Mouse (Mus musculus) inflammation-experienced regulatory T-cells, adult 6 months (primary cell): Measurements from ENCODE around the gene Apoc2. TPM values are rescaled to one million over a fixed set of nuclear protein-coding genes. Genes with fewer than 3 reads are reported as not detected.

Source experiments
- ATAC-seq: one replicate; pipeline ENCODE4 v1.8.0; 2017
- polyA plus RNA-seq, 3 experiments: library from polyadenylated mRNA; unstranded; fragments of 100-300 nt; shearing (Covaris generic); gene quantifications; one replicate each; pipeline ENCODE4 v1.2.1; 2017

Gene Apoc2
- polyA plus RNA-seq, 3 experiments from 2014 or later: not detected

DNA sequence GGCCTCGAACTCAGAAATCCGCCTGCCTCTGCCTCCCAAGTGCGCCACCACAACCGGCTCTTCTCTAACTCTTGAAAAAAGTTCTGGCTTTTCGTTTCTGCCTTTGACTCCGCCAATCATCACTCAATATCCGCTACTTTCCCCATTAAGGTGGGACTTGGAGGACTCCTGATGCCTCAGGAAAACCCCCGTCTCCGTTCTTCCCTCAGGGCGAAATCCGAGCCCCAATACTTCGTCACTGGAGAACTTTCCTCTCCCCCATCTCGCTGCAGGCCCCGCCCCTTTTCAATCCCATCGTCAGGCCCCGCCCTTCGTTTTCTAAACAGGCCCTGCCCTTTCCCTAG is 49.6 kb downstream of the Apoc2 start:
- ATAC-seq: no peak

DNA sequence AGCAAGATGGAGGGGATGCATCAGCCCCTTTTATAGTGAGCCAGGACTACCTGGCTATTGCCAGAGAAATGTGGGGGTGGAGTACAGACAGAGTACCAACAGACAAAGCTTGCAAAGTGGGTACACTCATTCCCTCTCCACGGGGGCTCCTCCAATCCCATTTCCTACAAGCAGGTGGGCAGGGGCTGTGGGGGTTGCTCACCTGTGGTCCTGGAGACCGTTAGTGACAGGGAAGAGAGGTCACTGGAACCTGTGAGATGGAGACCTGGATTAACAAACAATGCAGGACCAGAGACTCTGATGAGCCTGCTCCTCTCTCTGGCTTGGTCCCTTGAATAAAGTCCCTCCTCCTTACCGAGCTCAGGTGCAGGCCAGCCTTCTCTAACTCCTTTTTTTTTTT is 50.0 kb downstream of the Apoc2 start:
- ATAC-seq: no peak

DNA sequence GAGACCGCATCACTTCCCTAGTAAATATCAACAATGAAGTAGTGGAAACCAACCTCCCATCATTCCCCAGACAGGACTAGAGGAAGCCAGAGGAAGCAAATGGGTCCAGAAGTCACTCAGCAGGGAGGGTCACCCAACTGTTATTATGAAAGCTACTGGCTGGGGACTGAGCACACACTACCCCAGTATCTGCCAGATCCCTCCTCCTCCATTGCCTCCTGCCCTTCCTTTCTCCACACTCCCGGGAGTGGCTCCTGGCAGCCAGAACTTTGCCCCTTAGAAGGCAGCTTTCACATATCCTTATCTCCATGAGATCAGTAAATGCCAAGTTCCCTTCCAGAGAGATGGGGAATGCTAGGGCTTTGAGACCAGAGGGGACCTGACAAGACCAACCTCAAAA is 54.3 kb downstream of the Apoc2 start:
- ATAC-seq: no peak

DNA sequence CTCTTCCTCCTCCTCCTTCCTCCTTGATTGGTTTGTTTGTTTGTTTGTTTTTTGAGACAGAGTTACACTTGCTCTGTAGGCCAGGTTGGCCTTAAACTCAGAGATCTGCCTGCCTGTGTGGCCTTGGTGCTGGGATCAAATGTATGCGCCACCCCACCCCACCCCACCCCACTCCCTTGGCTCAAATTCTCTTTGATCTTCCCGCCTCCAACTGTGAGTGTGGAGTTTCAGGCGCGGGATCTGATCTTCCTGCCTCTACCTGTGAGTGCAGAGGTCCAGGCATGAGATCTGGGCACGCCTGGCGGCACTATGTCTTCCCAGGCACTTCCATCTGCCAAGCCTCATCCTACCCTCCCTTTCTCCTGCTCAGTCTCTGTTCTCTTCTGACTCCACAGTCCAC is 55.5 kb downstream of the Apoc2 start:
- no peak for ATAC-seq

Other genes with a start within 250 kb of the Apoc2 start
- 1 to 10 TPM in 1 of 3 experiments, under 1 TPM in 2; 0.87 to 1.3 (median 0.89) TPM for gene Mark4, start 219.1 kb downstream of the Apoc2 start, polyA plus RNA-seq
- not detected for gene Exoc3l2, start 214.6 kb downstream of the Apoc2 start, polyA plus RNA-seq
- gene Bloc1s3, start 169.6 kb downstream of the Apoc2 start, polyA plus RNA-seq: under 1 TPM; 0.63 to 0.99 (median 0.65) TPM
- gene Trappc6a, start 169.5 kb downstream of the Apoc2 start, polyA plus RNA-seq: 10 to 100 TPM; 24.6 to 47.8 (median 43.3) TPM
- gene Nkpd1, start 160.1 kb downstream of the Apoc2 start, polyA plus RNA-seq: not detected
- gene Ppp1r37, start 114.9 kb downstream of the Apoc2 start, polyA plus RNA-seq: 1 to 10 TPM; 2.5 to 5.3 (median 2.8) TPM
- gene Zfp296, start 100.7 kb downstream of the Apoc2 start, polyA plus RNA-seq: 1 to 10 TPM in 2 of 3 experiments, under 1 TPM in 1; 0.87 to 2.3 (median 2.0) TPM
- gene Gemin7, start 100.3 kb downstream of the Apoc2 start, polyA plus RNA-seq: 100 to 1,000 TPM in 1 of 3 experiments, 10 to 100 TPM in 2; 77.6 to 107 (median 89.0) TPM
- 10 to 100 TPM in 1 of 3 experiments, 1 to 10 TPM in 2; 8.1 to 10.8 (median 9.8) TPM for gene Clasrp, start 73.5 kb downstream of the Apoc2 start, polyA plus RNA-seq
- 10 to 100 TPM; 11.2 to 18.9 (median 17.4) TPM for gene Relb, start 48.5 kb downstream of the Apoc2 start, polyA plus RNA-seq
- gene Clptm1, start 12.9 kb downstream of the Apoc2 start, polyA plus RNA-seq: 10 to 100 TPM; 21.4 to 44.1 (median 27.2) TPM
- not detected for gene Gm44805, start 3.5 kb upstream of the Apoc2 start, polyA plus RNA-seq
- gene Apoc4, start 3.5 kb upstream of the Apoc2 start, polyA plus RNA-seq: 1 to 10 TPM in 2 of 3 experiments, not detected in 1; 1.0 to 1.4 TPM
- gene Apoc1, start 14.7 kb upstream of the Apoc2 start, polyA plus RNA-seq: 1 to 10 TPM in 1 of 3 experiments, not detected in 2; 1.2 TPM
- gene Apoe, start 21.2 kb upstream of the Apoc2 start, polyA plus RNA-seq: 10 to 100 TPM in 2 of 3 experiments, 1 to 10 TPM in 1; 8.7 to 11.9 (median 10.6) TPM
- 10 to 100 TPM in 1 of 3 experiments, 1 to 10 TPM in 2; 7.3 to 10.5 (median 8.0) TPM for gene Tomm40, start 37.5 kb upstream of the Apoc2 start, polyA plus RNA-seq
- 1 to 10 TPM in 1 of 3 experiments, under 1 TPM in 1, not detected in 1; 0.13 to 1.0 TPM for gene Nectin2, start 72.5 kb upstream of the Apoc2 start, polyA plus RNA-seq
- gene Bcam, start 93.1 kb upstream of the Apoc2 start, polyA plus RNA-seq: 1 to 10 TPM; 1.1 to 2.3 (median 1.2) TPM
- under 1 TPM in 1 of 3 experiments, not detected in 2; 0.68 TPM for gene Cblc, start 118.9 kb upstream of the Apoc2 start, polyA plus RNA-seq
- 10 to 100 TPM; 13.6 to 19.9 (median 18.5) TPM for gene Bcl3, start 144.8 kb upstream of the Apoc2 start, polyA plus RNA-seq
- gene Gm19345, start 174.1 kb upstream of the Apoc2 start, polyA plus RNA-seq: not detected
- under 1 TPM in 2 of 3 experiments, not detected in 1; 0.55 to 0.59 TPM for gene Ceacam16, start 183.4 kb upstream of the Apoc2 start, polyA plus RNA-seq
- gene Ceacam19, start 210.0 kb upstream of the Apoc2 start, polyA plus RNA-seq: not detected
- 10 to 100 TPM; 14.2 to 23.8 (median 19.6) TPM for gene Pvr, start 243.2 kb upstream of the Apoc2 start, polyA plus RNA-seq